ENCODE assay signal across 25 mouse cellular contexts in the genomic region with DNA sequence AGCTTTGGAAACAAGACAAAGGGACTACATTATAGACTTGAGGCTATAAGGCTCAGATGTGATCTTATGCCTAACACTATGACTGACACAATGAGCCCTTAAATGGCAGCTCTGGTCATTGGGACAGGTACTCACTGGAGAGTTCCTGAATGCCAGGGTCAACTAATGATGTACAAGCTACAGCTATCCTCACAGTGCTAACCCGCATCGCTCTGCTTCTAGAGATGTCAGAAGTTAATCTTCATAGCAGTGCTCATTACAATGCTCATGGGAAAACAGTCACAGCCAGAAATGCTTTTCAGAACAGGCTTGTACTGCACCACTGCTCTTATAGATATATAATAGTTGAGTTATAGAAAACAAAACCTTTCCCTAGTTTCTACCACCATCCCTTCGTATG.
"Had no signal": no experiment of that assay in that cellular context is flagged by ENCODE, and none has a peak within 500 bp of the region (broad histone marks: within the 10 kb centered on the region; RNA-seq: fewer than 3 reads in every experiment).

No protein-coding gene starts in this region.

- H3K4me2 ChIP-seq: heart, embryonic 11.5 days; heart, embryonic 13.5 days; heart, embryonic 15.5 days; hindbrain, embryonic 14.5 days; intestine, embryonic 15.5 days; limb, embryonic 12.5 days; liver, embryonic 11.5 days had no signal

- DNase-seq: gastrocnemius, adult 2 months; gastrocnemius, postnatal 10 days; gastrocnemius, postnatal 25 days; heart, adult 2 months; heart, postnatal 14 days; heart, postnatal 36 days; kidney, adult 18-20 months; kidney, adult 8-10 months; kidney, postnatal 10 days; kidney, postnatal 25 days; kidney, postnatal 4 days; liver had no signal

- H3K4me1 ChIP-seq: heart, embryonic 13.5 days; heart, embryonic 15.5 days; intestine, embryonic 15.5 days; limb, embryonic 12.5 days had no signal

- H3K9ac ChIP-seq: heart, embryonic 13.5 days; heart, embryonic 15.5 days; hindbrain, embryonic 14.5 days; intestine, embryonic 15.5 days; limb, embryonic 12.5 days had no signal

- H3K36me3 ChIP-seq: heart, embryonic 15.5 days; intestine, embryonic 15.5 days; limb, embryonic 10.5 days had no signal

- H3K27me3 ChIP-seq: heart, embryonic 13.5 days; heart, embryonic 15.5 days; intestine, embryonic 15.5 days; limb, embryonic 12.5 days had no signal

- H3K4me3 ChIP-seq: gastrocnemius, adult 2 months; heart, adult 2 months; heart, embryonic 13.5 days; heart, embryonic 15.5 days; intestine, embryonic 15.5 days; layer of hippocampus, adult 2 months; left cerebral cortex, adult 2 months; limb, embryonic 10.5 days; limb, embryonic 12.5 days had no signal

- ATAC-seq: hindbrain, embryonic 16.5 days; inflammation-experienced regulatory T-cells, adult 6 months; intestine, embryonic 15.5 days; intestine, postnatal 0 days had no signal

- H3K9me3 ChIP-seq: heart, embryonic 13.5 days; heart, embryonic 15.5 days; intestine, embryonic 15.5 days; limb, embryonic 10.5 days; limb, embryonic 12.5 days had no signal

- H3K27ac ChIP-seq: gastrocnemius, adult 2 months; heart, adult 2 months; heart, embryonic 13.5 days; heart, embryonic 15.5 days; hindbrain, embryonic 14.5 days; intestine, embryonic 15.5 days; layer of hippocampus, adult 2 months; left cerebral cortex, adult 2 months; limb, embryonic 10.5 days; limb, embryonic 12.5 days had no signal
